Mouse (Mus musculus): ENCODE measurements around the gene C2cd4c. TPM values are rescaled to one million over a fixed set of nuclear protein-coding genes. Genes with fewer than 3 reads are reported as not detected.

The C2cd4c gene
- total RNA-seq, 2 experiments from 2014 or later: 12.1 to 12.3 TPM

DNA sequence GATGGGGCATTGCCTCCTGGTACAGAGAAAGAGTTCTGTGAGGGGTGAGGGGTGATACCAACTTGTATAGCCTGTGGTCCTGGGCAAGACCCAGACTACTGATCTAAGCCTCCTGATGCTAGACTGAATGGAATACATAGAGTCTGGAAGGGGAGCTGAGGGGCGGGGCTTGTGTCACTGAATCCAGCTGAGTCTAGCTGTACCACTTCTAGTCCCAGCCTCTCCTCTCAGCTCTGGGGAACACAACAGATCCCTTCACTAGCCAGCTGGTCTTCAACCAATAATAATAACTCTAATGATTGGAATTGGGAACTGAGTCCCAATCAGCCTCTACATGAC is 449 bp upstream of the C2cd4c start:
- DNase-seq (ENCODE audit: extremely low spot score in 1 of 2, low spot score in 1 of 2): no peak

DNA sequence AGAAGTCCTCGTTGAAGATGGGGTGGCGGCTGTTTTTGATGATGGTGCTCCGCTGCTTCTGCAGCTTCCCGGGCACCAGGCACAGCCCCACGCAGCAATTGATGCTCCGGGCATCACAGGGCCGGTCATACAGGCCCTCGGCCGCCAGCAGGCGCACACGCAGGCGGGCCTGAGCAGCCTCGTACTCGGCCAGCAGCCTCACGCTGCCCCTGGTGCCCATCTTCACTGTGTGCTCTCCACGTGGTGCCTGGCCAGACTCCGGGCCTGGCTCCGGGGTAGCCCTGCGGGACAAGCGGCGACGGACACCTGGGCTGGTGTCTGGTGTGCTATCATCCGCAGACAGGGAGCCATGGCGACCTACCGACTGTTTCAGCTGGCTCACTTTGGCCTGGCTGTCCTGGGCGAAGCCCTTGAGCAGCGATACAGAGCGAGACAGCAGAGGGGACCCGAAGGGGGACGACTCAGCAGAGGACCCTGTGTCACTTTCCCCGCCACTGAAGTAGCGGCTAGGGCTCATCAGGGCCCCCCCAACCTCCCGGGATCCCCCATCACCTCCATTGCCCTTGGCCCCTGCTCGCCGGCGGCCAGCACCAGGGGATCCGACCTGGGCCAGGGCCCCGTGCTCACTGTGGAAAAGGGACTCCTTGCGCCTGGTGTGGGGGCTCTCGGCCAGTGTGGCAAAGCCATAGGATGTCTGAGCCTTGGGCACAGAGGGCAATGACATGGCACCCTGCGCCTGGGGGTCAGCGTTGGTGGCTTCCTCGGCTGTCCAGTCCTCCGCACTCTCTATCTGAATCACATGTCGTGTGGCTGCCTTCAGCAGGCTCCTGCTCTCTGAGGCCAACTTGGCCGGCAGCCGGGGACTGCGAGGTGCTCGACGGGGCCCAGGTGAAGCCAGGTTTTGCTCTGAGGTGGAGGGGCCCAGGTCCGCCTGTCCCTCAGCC is 1.4 kb downstream of the C2cd4c start:
- no peak for DNase-seq (ENCODE audit: extremely low spot score in 1 of 2, low spot score in 1 of 2)

- DNase-seq (ENCODE audit: extremely low spot score in 1 of 2, low spot score in 1 of 2): no peak
Measured at GRCm38 (mm10) chr10:79611296-79611695, 2.5 kb downstream of the C2cd4c start.

GRCm38 (mm10) chr10:79609276-79609675 is 4.5 kb downstream of the C2cd4c start:
- DNase-seq (ENCODE audit: extremely low spot score in 1 of 2, low spot score in 1 of 2): no peak

DNA sequence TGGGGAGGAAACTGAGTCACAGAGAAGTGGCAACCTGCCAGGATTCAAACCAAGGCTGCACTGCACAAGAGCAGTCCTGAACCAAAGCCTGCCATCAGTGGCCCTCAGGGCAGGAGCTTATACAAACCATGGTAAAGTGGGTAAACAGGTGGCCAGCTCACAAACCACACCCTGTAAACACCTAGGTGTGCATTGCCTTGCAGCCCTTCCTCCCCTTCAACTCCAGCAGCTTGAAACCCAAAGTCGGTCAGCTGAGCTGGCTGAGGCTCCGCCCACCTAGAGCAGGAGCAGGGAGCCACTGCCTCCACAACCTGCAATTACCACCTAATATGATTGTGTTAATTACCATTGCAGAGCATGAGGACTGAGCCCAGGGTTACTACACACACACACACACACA is 5.9 kb downstream of the C2cd4c start:
- DNase-seq (ENCODE audit: extremely low spot score in 1 of 2, low spot score in 1 of 2): no peak

GRCm38 (mm10) chr10:79606537-79606936 is 7.3 kb downstream of the C2cd4c start:
- no peak for DNase-seq (ENCODE audit: extremely low spot score in 1 of 2, low spot score in 1 of 2)

GRCm38 (mm10) chr10:79597936-79598230 is 15.9 kb downstream of the C2cd4c start:
- DNase-seq (ENCODE audit: extremely low spot score in 1 of 2, low spot score in 1 of 2): no peak

DNA sequence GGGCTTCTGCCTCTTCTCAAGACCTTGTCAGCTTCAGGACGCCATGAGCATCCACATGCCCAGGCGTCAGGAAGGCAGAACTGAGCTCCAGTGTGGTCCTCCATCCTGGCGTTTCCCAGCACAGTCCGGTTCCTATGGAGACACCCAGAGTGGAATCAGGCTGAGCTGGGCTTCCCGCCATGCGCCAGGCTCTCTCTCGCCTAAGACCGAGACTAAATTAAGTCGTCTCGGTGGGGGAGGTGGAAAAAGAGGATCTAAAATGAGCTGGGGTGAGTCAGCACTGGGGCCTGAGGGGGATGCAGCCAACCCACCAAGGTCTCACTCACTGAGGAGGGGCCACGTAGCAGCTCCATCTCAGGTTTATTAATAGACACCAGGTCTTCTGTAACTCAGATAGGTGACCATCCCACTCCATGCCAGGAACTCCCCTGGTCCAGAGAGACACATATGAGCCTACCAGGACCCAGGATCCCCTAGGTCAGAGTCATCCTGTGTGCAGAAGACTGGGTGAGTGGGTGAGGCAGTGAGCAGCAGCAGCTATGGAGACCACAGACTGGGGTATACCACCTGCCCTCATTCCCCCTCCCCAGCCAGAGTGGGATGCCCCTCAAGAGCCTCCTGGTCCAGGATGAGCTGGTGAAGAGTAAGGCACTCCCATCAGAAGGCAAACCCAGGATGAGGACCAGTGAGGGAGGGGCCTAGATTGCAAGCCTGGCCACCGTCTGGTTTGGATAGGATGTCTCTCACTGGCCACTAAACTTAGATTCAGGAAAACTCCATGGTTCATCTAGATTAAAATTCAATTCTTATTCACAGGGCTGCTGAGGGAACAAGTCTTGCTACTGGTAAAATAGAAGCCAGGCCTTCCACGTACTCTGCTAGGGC is 16.5 kb downstream of the C2cd4c start:
- no peak for DNase-seq (ENCODE audit: extremely low spot score in 1 of 2, low spot score in 1 of 2)

DNA sequence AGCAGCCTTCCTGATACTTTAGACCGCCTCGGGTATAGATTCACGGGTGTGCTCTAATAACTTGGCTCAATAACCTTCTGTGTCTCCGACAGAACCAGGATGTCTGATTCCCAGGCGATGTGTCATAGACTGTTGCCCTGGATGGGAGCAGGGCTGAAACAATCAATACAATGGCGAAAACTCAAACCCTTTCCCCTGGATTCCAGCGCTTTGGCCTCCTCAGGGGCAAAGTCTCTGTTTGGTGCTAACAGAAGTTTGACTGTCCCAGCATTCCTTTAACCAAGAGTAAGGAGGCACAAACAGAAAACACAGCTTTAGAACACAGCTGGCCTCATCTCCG is 18.3 kb downstream of the C2cd4c start:
- no peak for DNase-seq (ENCODE audit: extremely low spot score in 1 of 2, low spot score in 1 of 2)

- peak in 1 of 2 experiments; percentile 49 for DNase-seq (ENCODE audit: extremely low spot score in 1 of 2, low spot score in 1 of 2)
Measured at GRCm38 (mm10) chr10:79594872-79595589, 18.8 kb downstream of the C2cd4c start.

GRCm38 (mm10) chr10:79594111-79594510 is 19.7 kb downstream of the C2cd4c start:
- no peak for DNase-seq (ENCODE audit: extremely low spot score in 1 of 2, low spot score in 1 of 2)

DNA sequence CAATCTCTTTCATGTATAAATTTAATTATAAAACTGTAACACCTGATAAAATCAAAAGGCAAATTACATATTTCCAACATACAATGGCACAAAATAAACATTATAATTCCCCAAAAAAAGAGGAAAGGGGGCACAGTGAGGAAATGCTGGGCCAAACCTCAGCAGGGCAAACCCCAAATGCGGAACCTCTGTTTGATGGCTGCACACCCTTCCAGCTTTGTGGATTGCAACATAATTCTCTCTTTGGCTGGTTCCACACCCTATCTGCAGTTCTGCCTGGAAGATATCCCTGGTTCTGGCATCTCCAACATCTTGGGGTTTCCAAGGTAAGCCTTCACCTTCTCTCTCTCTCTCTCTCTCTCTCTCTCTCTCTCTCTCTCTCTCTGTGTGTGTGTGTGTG is 23.1 kb downstream of the C2cd4c start:
- no peak for DNase-seq (ENCODE audit: extremely low spot score in 1 of 2, low spot score in 1 of 2)

DNA sequence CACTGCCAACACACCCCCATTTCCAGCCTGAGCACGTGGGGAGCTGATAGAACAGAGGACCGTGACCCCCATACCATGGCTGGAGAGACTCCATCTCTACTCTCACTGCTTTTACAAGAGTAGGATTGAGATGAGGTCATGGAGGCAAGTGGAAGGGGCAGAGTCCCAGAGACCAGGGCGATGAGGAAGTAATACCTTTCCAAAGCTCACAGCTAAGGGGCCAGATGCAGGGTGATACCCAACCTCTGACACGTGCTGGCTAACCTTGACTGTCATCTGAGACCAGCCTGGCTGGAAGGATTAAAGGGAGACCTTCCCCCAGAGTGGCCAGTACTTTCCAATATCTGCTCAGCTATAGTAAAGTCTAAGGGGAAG is 26.1 kb downstream of the C2cd4c start:
- no peak for DNase-seq (ENCODE audit: extremely low spot score in 1 of 2, low spot score in 1 of 2)

GRCm38 (mm10) chr10:79587061-79587751 is 26.6 kb downstream of the C2cd4c start, which contains the start of gene Theg:
Gene Theg, minus strand, starts transcription at chr10:79587331.
- DNase-seq (ENCODE audit: extremely low spot score in 1 of 2, low spot score in 1 of 2): no peak

- no peak for DNase-seq (ENCODE audit: extremely low spot score in 1 of 2, low spot score in 1 of 2)
Measured at GRCm38 (mm10) chr10:79586243-79586642, 27.6 kb downstream of the C2cd4c start.

GRCm38 (mm10) chr10:79585723-79586122 is 28.1 kb downstream of the C2cd4c start:
- DNase-seq (ENCODE audit: extremely low spot score in 1 of 2, low spot score in 1 of 2): no peak

DNA sequence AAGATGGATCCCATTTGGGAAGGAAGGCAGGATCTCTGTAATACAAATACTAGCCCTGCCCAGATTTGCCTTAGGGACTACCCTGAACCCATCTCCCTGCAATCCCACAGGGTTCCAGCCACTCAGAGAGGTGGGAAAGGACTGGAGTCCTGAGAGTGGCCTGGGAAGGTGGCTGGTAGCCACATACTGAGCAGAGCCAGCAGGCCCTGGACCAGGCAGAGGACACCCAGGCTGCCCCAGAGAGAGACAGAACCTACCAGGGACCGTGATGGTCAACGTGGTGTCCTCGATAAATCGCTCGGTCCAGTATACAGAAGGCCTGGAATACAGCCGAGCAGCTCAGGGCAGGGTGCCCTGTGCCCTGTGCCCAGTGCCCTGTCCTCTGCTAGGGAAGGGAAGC is 28.7 kb downstream of the C2cd4c start:
- DNase-seq (ENCODE audit: extremely low spot score in 1 of 2, low spot score in 1 of 2): no peak

DNA sequence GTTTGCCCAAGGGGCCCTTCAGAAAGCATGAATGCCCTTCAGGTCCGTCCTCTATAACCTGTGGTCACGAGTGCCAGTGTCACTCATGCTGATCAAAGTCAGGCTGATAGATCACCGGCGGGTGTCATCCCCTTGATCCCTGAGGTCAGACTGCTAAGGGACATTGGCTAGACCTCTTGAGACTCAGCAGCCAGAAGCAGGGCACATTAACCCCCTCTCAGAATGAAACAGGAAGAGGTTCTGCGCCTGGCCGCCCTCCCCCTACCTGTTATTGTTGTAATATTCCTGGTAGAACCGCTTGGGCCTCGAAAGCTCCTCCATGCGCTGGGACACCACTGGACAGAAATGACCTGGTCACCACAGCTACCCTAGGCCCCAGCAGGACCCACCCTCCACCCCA is 29.4 kb downstream of the C2cd4c start:
- no peak for DNase-seq (ENCODE audit: extremely low spot score in 1 of 2, low spot score in 1 of 2)

- DNase-seq (ENCODE audit: extremely low spot score in 1 of 2, low spot score in 1 of 2): no peak
Measured at GRCm38 (mm10) chr10:79584021-79584420, 29.8 kb downstream of the C2cd4c start.

DNA sequence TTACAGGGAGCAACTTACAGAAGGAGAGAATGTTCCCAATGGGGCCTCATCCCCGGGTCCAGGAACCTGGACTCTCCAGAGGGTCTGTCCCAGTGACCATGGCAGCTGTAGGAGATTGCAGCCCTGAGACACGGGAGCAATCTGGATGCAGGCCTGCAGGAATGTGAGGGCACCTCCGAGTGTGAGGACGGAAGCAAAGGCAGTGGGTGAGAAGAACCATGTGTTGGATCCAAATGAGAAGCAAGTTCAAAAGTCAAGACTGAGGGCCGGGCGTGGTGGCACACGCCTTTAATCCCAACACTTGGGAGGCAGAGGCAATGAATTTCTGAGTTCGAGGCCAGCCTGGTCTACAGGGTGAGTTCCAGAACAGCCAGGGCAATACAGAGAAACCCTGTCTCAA is 32.3 kb downstream of the C2cd4c start:
- no peak for DNase-seq (ENCODE audit: extremely low spot score in 1 of 2, low spot score in 1 of 2)
